Mouse (Mus musculus): ENCODE data around the gene Ripply2. TPM values are rescaled to one million over a fixed set of nuclear protein-coding genes. Genes with fewer than 3 reads are reported as not detected.

Ripply2 gene
- polyA plus RNA-seq, 1 experiment = not detected

DNA sequence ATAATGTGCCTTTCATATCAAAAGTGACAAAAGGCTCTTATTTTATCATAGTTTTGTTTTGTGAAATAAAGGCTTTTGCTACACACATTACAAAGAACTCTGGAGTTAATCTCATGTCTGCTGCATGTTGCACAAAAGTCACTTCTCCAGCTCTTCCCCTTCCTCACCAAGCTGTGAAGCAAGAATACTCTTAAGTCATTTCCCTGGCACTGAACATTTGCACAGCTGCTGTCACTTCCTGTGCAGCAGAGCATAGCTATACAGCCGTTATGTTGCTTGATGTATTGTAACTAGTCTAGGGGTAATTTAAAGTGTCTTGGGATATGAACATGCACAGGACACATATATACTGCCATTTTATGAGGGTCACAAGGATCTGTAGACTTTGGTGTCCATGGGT, 52.8 kb downstream of the Ripply2 start:
- no peak overlapping the region for H3K27ac ChIP-seq (ENCODE audit: insufficient read depth, low read length)
- TF ChIP-seq POLR2A (IDR thresholded peaks at IDR 0.05; ENCODE audit: low read depth, low read length) (no peak), CTCF (IDR thresholded peaks at IDR 0.05; ENCODE audit: borderline replicate concordance, insufficient read depth, low read length) (no peak)
- H3K4me3 ChIP-seq (ENCODE audit: insufficient read depth, low read length) = no peak overlapping the region
- no peaks in the 10 kb centered on the region for H3K4me1 ChIP-seq (ENCODE audit: control insufficient read depth, insufficient read depth, low read length)

Other genes starting within 250 kb of the Ripply2 start
- gene Snap91, start 134.9 kb upstream of the Ripply2 start, polyA plus RNA-seq (2011; ENCODE audit: insufficient read length, low read depth, missing spikeins) = 3.6 and 4.7 TPM in 2 replicates
- 35.6 and 38.7 TPM in 2 replicates for gene Cyb5r4, start 6.5 kb downstream of the Ripply2 start, polyA plus RNA-seq (2011; ENCODE audit: insufficient read length, low read depth, missing spikeins)
- not detected in 2 replicates for gene Mrap2, start 128.8 kb downstream of the Ripply2 start, polyA plus RNA-seq (2011; ENCODE audit: insufficient read length, low read depth, missing spikeins)
- 9.6 and 13.9 TPM in 2 replicates for gene Cep162, start 240.0 kb downstream of the Ripply2 start, polyA plus RNA-seq (2011; ENCODE audit: insufficient read length, low read depth, missing spikeins)